Mouse (Mus musculus) liver, embryonic 14.5 days (tissue): Measurements from ENCODE around the gene Zfp719. TPM values are rescaled to one million over a fixed set of nuclear protein-coding genes. Genes with fewer than 3 reads are reported as not detected.

Source experiments
- ATAC-seq: fragments of 200-750 bp; cut with Nextera tagmentation; 2 replicates; pipeline ENCODE4 v1.8.0; 2017; ENCODE audit warnings: moderate number of reproducible peaks, mild to moderate bottlenecking, moderate library complexity; ENCODE audit not compliant: insufficient read depth
- DNase-seq, 3 experiments: peaks; one replicate each; pipeline ENCODE4 v3.0.0-alpha.2; 2012 to 2013; ENCODE audit warnings: low read depth in 3 of 3, low spot score in 3 of 3
- H3K27ac ChIP-seq: fragments of 300-500 bp; sonication (generic); 2 replicates; pipeline ENCODE4 v1.5.1; 2014; ENCODE audit warnings: moderate library complexity, mild to moderate bottlenecking, control low read depth, inconsistent platforms
- H3K27me3 ChIP-seq: fragments of 300-500 bp; sonication (generic); 2 replicates; pipeline ENCODE4 v1.6.1; 2014; ENCODE audit warnings: mild to moderate bottlenecking, low read length, moderate library complexity; ENCODE audit not compliant: control insufficient read depth, insufficient read depth
- H3K36me3 ChIP-seq: fragments of 300-500 bp; sonication (generic); replicated peaks from 2 replicates; pipeline ENCODE4 v1.6.1; 2014; ENCODE audit warnings: low read depth; ENCODE audit not compliant: control insufficient read depth, insufficient read depth
- H3K4me1 ChIP-seq, 2 experiments: fragments of 200-500 bp in 1 of 2; fragments of 300-500 bp in 1 of 2; sonication (generic) in 1 of 2; replicated peaks; 2 replicates each; pipeline ENCODE4 v1.6.1; 2012 to 2014; ENCODE audit warnings: antibody characterized with exemption in 1 of 2, inconsistent platforms in 1 of 2, low read length in 1 of 2; ENCODE audit not compliant: control insufficient read depth in 2 of 2, insufficient read depth in 2 of 2
- H3K4me2 ChIP-seq: fragments of 300-500 bp; sonication (generic); 2 replicates; pipeline ENCODE4 v1.6.1; 2014; ENCODE audit warnings: low read depth, mild to moderate bottlenecking, control low read depth, moderate library complexity
- H3K4me3 ChIP-seq, 2 experiments: fragments of 200-500 bp in 1 of 2; fragments of 300-500 bp in 1 of 2; sonication (generic) in 1 of 2; 2 replicates each; pipeline ENCODE4 v1.5.1; 2012 to 2014; ENCODE audit warnings: low read depth in 2 of 2, low read length in 2 of 2, mild to moderate bottlenecking in 2 of 2, control low read depth in 1 of 2, inconsistent platforms in 1 of 2, moderate library complexity in 1 of 2; ENCODE audit not compliant: insufficient read depth in 1 of 2
- H3K9ac ChIP-seq: fragments of 300-500 bp; sonication (generic); replicated peaks from 2 replicates; pipeline ENCODE4 v1.6.1; 2014; ENCODE audit warnings: mild to moderate bottlenecking, control low read depth, moderate library complexity
- H3K9me3 ChIP-seq: fragments of 300-500 bp; sonication (generic); 2 replicates; pipeline ENCODE4 v1.6.1; 2016; ENCODE audit warnings: low read length, mixed read lengths; ENCODE audit not compliant: control insufficient read depth
- CTCF ChIP-seq: IDR thresholded peaks from 2 replicates; pipeline ENCODE4 v1.5.1; 2016; ENCODE audit warnings: antibody characterized with exemption, low read depth, control low read depth
- EP300 ChIP-seq: IDR thresholded peaks from 2 replicates; pipeline ENCODE4 v1.6.1; 2016; ENCODE audit warnings: antibody characterized with exemption, low read depth
- WGBS: fragments of 180-500 bp; shearing (Covaris S2); extraction: QIAGEN DNeasy Blood & Tissue Kit; methylation state at CpG from one replicate; pipeline ENCODE4 v1.1.7; 2014; ENCODE audit not compliant: insufficient replicate concordance; 5-methylcytosine and 5-hydroxymethylcytosine counted together
- polyA plus RNA-seq, 2 experiments: library from polyadenylated mRNA; depleted of rRNA in 1 of 2; stranded (reverse) in 1 of 2; unstranded in 1 of 2; fragments of >200 nt; fragmentation: Nextera tagmentation in 1 of 2; extraction: Ambion mirVana in 1 of 2; gene quantifications; 2 replicates each; pipeline versions ENCODE4 v1.2.1 to v1.2.3; 2012 to 2014

The Zfp719 gene
- polyA plus RNA-seq, 2 experiments = 0.87 to 1.7 TPM

DNA sequence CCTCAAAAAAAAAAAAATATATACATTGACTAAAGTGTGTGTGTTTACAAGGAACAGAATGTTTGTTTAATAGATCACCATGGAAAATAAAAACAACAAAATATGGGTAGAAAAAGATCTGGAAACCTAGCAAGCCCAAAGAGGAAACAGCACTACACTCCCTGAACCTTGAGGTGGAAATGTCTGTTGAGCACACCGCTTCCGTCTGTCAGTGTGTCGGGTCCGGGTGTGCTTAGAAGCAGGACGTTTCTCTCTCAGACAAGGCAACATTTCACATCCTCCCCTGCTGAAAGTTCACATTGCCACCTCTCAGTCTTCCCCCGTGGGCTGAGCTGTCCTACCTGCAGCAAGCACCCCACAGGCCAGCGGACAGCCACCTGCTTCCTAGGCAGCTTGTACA is 43.5 kb downstream of the Zfp719 start:
- DNase-seq = no peak
- 52% methylated on average over 7 of the region's 7 CpGs for WGBS
- TF ChIP-seq EP300 = no peak
- no peak for TF ChIP-seq CTCF

DNA sequence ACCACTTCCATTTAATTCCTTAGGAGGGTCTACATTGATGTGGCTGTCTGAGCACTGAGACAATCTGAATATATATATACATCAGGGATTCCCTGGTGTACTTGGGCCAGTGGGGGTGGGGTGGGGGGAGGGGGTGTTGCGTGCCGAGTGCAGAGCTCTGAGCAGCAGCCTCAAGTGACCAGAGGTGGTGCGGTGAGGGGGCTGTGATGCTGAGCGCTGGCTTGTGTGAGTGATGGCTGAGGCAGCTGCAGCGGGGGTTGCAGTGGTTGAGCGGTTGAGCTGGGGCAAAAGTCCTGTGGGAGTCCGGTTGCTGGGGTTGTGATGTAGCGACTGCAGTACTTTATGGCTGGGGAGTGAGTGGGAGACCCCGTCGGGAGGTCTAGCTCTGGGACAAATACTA is 44.4 kb downstream of the Zfp719 start:
- no peaks in the 10 kb centered on the region for H3K27me3 ChIP-seq
- ATAC-seq (no peak), DNase-seq (no peak)
- no peak for TF ChIP-seq CTCF
- no peak for TF ChIP-seq EP300
- no peaks in the 10 kb centered on the region for H3K9me3 ChIP-seq
- H3K4me1 ChIP-seq = no peaks in the 10 kb centered on the region
- H3K36me3 ChIP-seq = no peaks in the 10 kb centered on the region
- WGBS = 26% methylated on average over 10 of the region's 10 CpGs
- H3K9ac ChIP-seq = no peak overlapping the region
- no peak overlapping the region for H3K27ac ChIP-seq
- H3K4me2 ChIP-seq = no peak overlapping the region
- H3K4me3 ChIP-seq = no peak overlapping the region

More for the DNA sequence above, 43.5 kb downstream of the Zfp719 start:
- no peak overlapping the region for H3K4me3 ChIP-seq
- H3K9me3 ChIP-seq = no peaks in the 10 kb centered on the region
- H3K36me3 ChIP-seq = no peaks in the 10 kb centered on the region
- no peak overlapping the region for H3K27ac ChIP-seq
- H3K4me2 ChIP-seq = no peak overlapping the region
- H3K9ac ChIP-seq = no peak overlapping the region
- ATAC-seq = no peak
- no peaks in the 10 kb centered on the region for H3K4me1 ChIP-seq
- H3K27me3 ChIP-seq = no peaks in the 10 kb centered on the region

- no peak overlapping the region for H3K9ac ChIP-seq
- WGBS = 60% methylated on average over 3 of the region's 3 CpGs
- no peak for ATAC-seq
Observed at GRCm38 (mm10) chr7:43625065-43625464, 45.7 kb downstream of the Zfp719 start.

DNA sequence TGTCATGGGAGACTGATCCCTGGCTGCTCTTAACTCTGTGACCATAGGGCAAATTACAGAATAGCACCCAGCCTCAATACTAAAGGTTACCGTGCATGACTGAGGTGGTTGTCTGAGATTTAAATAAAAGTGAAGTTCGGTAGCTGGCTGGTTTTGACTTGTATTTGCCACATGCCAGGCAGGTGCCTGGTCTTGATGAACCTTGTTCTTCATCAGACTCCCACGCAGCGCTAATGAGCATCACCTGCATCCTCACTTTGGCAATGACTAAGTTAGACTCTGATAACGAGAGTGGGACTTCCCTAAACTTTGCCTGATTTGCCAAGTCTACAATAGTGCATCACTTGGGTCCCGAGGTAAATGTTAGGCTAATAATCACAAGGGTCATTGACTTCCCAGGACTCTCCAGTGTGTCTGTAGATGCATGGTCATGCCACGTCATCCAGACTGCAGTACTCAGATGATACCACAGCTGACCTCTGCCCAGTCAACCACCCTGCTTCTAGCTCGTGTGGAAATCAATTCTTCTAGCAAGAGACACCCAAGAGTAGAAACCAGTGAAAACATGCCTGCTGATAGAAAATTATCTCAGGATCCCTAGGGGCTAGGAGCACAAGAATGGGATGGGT is 46.5 kb downstream of the Zfp719 start:
- Histone ChIP-seq H3K4me3 (no peak overlapping the region), H3K36me3 (no peaks in the 10 kb centered on the region), H3K9me3 (no peaks in the 10 kb centered on the region), H3K4me2 (no peak overlapping the region), H3K9ac (no peak overlapping the region), H3K27ac (no peak overlapping the region), H3K4me1 (no peaks in the 10 kb centered on the region), H3K27me3 (no peaks in the 10 kb centered on the region)
- WGBS = 49% methylated on average over 8 of the region's 8 CpGs
- TF ChIP-seq EP300 = no peak
- TF ChIP-seq CTCF = no peak
- ATAC-seq (no peak), DNase-seq (no peak)

More at GRCm38 (mm10) chr7:43625065-43625464, 45.7 kb downstream of the Zfp719 start:
- no peak for DNase-seq
- Histone ChIP-seq H3K9me3 (no peaks in the 10 kb centered on the region), H3K27me3 (no peaks in the 10 kb centered on the region), H3K4me2 (no peak overlapping the region), H3K4me3 (no peak overlapping the region), H3K36me3 (no peaks in the 10 kb centered on the region), H3K4me1 (no peaks in the 10 kb centered on the region), H3K27ac (no peak overlapping the region)
- TF ChIP-seq CTCF (no peak), EP300 (no peak)

- Histone ChIP-seq H3K27ac (no peak overlapping the region), H3K36me3 (no peaks in the 10 kb centered on the region), H3K27me3 (no peaks in the 10 kb centered on the region), H3K9ac (no peak overlapping the region), H3K9me3 (no peaks in the 10 kb centered on the region), H3K4me2 (no peak overlapping the region), H3K4me3 (no peak overlapping the region), H3K4me1 (no peaks in the 10 kb centered on the region)
- DNase-seq (no peak), ATAC-seq (no peak)
- TF ChIP-seq EP300 (no peak), CTCF (no peak)
- 56% methylated on average over 4 of the region's 4 CpGs for WGBS
Observed at GRCm38 (mm10) chr7:43633940-43634339, 54.5 kb downstream of the Zfp719 start.
